Mouse (Mus musculus): ENCODE data around the gene Arhgef11. TPM values are rescaled to one million over a fixed set of nuclear protein-coding genes. Genes with fewer than 3 reads are reported as not detected.

Gene Arhgef11
- polyA plus RNA-seq, 1 experiment from 2014 or later, result 27.4 TPM

Small RNA genes lying within 50 kb of the gene (microRNA-seq; reads per million reads assigned to microRNA genes)
- gene Gm24109, result not detected

Other genes with a start within 250 kb of the Arhgef11 start
- 0.17 TPM in 1 of 2 replicates, not detected in the other for gene Fcrl1, start 241.2 kb upstream of the Arhgef11 start, polyA plus RNA-seq (2015; fragmentation: Nextera tagmentation; extraction: Ambion mirVana)
- gene Fcrl5, start 181.8 kb upstream of the Arhgef11 start, polyA plus RNA-seq (2015; fragmentation: Nextera tagmentation; extraction: Ambion mirVana), result not detected in 2 replicates
- gene Etv3, start 92.2 kb upstream of the Arhgef11 start, polyA plus RNA-seq (2015; fragmentation: Nextera tagmentation; extraction: Ambion mirVana), result 12.1 and 12.4 TPM in 2 replicates
- 0.71 and 0.92 TPM in 2 replicates for gene Lrrc71, start 131.1 kb downstream of the Arhgef11 start, polyA plus RNA-seq (2015; fragmentation: Nextera tagmentation; extraction: Ambion mirVana)
- gene Ntrk1, start 177.6 kb downstream of the Arhgef11 start, polyA plus RNA-seq (2015; fragmentation: Nextera tagmentation; extraction: Ambion mirVana), result 1.1 and 2.1 TPM in 2 replicates
- 0.52 and 0.57 TPM in 2 replicates for gene Insrr, start 179.4 kb downstream of the Arhgef11 start, polyA plus RNA-seq (2015; fragmentation: Nextera tagmentation; extraction: Ambion mirVana)
- gene Pear1, start 206.7 kb downstream of the Arhgef11 start, polyA plus RNA-seq (2015; fragmentation: Nextera tagmentation; extraction: Ambion mirVana), result 6.9 and 7.4 TPM in 2 replicates
- not detected in 2 replicates for gene Sh2d2a, start 229.2 kb downstream of the Arhgef11 start, polyA plus RNA-seq (2015; fragmentation: Nextera tagmentation; extraction: Ambion mirVana)

All from forebrain, embryonic 16.5 days (tissue).